Mouse (Mus musculus) liver, embryonic 13.5 days (tissue): ENCODE measurements at regions not wholly inside any gene's neighbourhood (a gene's known extent, or its start where the extent isn't known, plus 50 kb on each side); places are given as distances from the start of the nearest gene placed in this dataset.

ENCODE experiments used
- ATAC-seq: fragments of 200-750 bp; cut with Nextera tagmentation; 2 replicates; pipeline ENCODE4 v1.8.0; 2017; ENCODE audit warnings: low read depth, mild to moderate bottlenecking, moderate number of reproducible peaks, moderate library complexity
- DNase-seq: peaks from one replicate; pipeline ENCODE4 v3.0.0; 2022
- H3K27ac ChIP-seq: fragments of 300-500 bp; sonication (generic); 2 replicates; pipeline ENCODE4 v1.5.1; 2015; ENCODE audit warnings: moderate library complexity, mild to moderate bottlenecking, inconsistent platforms
- H3K27me3 ChIP-seq: fragments of 300-500 bp; sonication (generic); 2 replicates; pipeline ENCODE4 v1.6.1; 2015; ENCODE audit warnings: mild to moderate bottlenecking, inconsistent platforms
- H3K36me3 ChIP-seq: fragments of 300-500 bp; sonication (generic); 2 replicates; pipeline ENCODE4 v1.6.1; 2015; ENCODE audit warnings: mild to moderate bottlenecking, inconsistent platforms
- H3K4me1 ChIP-seq: fragments of 300-500 bp; sonication (generic); replicated peaks from 2 replicates; pipeline ENCODE4 v1.6.1; 2015; ENCODE audit warnings: inconsistent platforms
- H3K4me2 ChIP-seq: fragments of 300-500 bp; sonication (generic); 2 replicates; pipeline ENCODE4 v1.6.1; 2015; ENCODE audit warnings: inconsistent platforms, mild to moderate bottlenecking, moderate library complexity
- H3K4me3 ChIP-seq: fragments of 300-500 bp; sonication (generic); replicated peaks from 2 replicates; pipeline ENCODE4 v1.5.1; 2015; ENCODE audit warnings: mild to moderate bottlenecking, inconsistent platforms
- H3K9ac ChIP-seq: fragments of 300-500 bp; sonication (generic); 2 replicates; pipeline ENCODE4 v1.6.1; 2015; ENCODE audit warnings: mild to moderate bottlenecking, inconsistent platforms
- H3K9me3 ChIP-seq: fragments of 300-500 bp; sonication (generic); replicated peaks from 2 replicates; pipeline ENCODE4 v1.6.1; 2016; ENCODE audit warnings: inconsistent platforms
- WGBS: fragments of 180-500 bp; shearing (Covaris S2); methylation state at CpG from one replicate; pipeline ENCODE4 v1.1.7; 2015; ENCODE audit not compliant: insufficient replicate concordance; 5-methylcytosine and 5-hydroxymethylcytosine counted together

GRCm38 (mm10) chr8:103273476-103273875 is 488.0 kb upstream of the Cdh11 start:
- no peaks in the 10 kb centered on the region for H3K9me3 ChIP-seq
- no peak for ATAC-seq
- H3K9ac ChIP-seq: no peak overlapping the region
- DNase-seq: no peak
- no peak overlapping the region for H3K4me3 ChIP-seq
- H3K36me3 ChIP-seq: no peaks in the 10 kb centered on the region
- no peak overlapping the region for H3K4me2 ChIP-seq
- 59% methylated on average over 2 of the region's 2 CpGs for WGBS
- H3K27me3 ChIP-seq: no peaks in the 10 kb centered on the region
- H3K4me1 ChIP-seq: no peaks in the 10 kb centered on the region
- no peak overlapping the region for H3K27ac ChIP-seq

DNA sequence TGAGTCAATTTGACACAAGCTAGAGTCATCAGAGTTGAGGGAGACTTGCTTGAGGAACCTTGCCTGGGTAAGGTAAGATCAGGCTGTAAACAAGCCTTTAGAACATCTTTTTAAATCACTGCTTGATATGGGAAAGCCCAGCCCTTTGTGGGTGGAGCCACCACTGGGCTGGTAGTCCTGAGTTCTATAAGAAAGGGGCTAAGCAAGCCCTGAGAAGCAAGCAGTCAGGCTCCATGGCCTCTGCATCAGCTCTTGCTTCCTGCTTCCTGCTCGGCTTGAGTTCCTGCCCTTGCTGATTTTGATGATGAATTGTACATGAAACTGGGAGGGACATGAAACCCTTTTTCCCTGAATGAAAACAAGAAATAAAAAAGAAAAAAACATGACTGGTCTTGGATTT is 496.4 kb upstream of the Cdh11 start:
- Histone ChIP-seq H3K36me3 (no peaks in the 10 kb centered on the region), H3K27ac (no peak overlapping the region), H3K9me3 (no peaks in the 10 kb centered on the region), H3K4me3 (no peak overlapping the region), H3K4me1 (no peaks in the 10 kb centered on the region), H3K4me2 (no peak overlapping the region), H3K27me3 (no peaks in the 10 kb centered on the region), H3K9ac (no peak overlapping the region)
- DNase-seq (no peak), ATAC-seq (no peak)
- 15% methylated on average over 1 of the region's 1 CpGs for WGBS

GRCm38 (mm10) chr8:103288561-103288974 is 503.1 kb upstream of the Cdh11 start:
- no peaks in the 10 kb centered on the region for H3K4me1 ChIP-seq
- no peak overlapping the region for H3K4me2 ChIP-seq
- no peaks in the 10 kb centered on the region for H3K27me3 ChIP-seq
- no peaks in the 10 kb centered on the region for H3K36me3 ChIP-seq
- no peak overlapping the region for H3K4me3 ChIP-seq
- WGBS: 78% methylated on average over 12 of the region's 12 CpGs
- H3K9me3 ChIP-seq: no peaks in the 10 kb centered on the region
- ATAC-seq (no peak), DNase-seq (no peak)
- H3K27ac ChIP-seq: no peak overlapping the region
- no peak overlapping the region for H3K9ac ChIP-seq

GRCm38 (mm10) chr8:103292896-103293295 is 507.5 kb upstream of the Cdh11 start:
- H3K9me3 ChIP-seq: no peaks in the 10 kb centered on the region
- 61% methylated on average over 2 of the region's 2 CpGs for WGBS

DNA sequence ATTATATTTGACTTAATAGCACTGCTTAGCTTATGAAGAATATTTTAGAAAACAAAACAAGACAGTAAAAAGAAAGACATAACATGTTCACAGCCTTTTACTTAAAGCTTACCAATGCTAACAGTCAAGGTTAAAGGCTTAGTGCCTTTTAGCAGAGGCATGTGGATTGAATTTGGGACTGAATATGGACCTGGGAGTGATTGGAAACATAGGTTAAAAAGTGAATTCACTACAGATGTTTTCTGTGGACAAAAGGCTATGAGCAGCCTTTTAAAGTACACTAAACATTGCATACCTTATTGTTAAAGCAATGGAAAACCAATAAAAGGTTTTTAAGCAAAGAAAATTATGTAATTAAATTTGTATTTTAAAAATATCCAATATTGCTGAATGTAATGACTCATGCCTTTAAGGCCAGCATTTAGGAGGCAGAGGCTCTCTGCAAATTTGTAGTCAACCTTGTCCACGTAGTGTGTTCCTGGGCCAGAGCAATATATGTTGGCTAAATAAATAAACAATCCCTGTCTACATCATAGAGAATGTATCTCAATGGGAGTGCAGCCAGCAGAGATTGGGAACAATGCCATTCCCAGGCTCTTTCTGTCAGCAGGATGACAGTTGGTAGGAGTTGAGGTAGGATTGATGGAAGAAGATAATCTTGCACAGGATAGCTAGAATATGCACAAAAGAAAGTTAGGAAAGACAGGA is 521.2 kb upstream of the Cdh11 start:
- ATAC-seq (no peak), DNase-seq (no peak)
- Histone ChIP-seq H3K9ac (no peak overlapping the region), H3K4me2 (no peak overlapping the region), H3K27ac (no peak overlapping the region), H3K27me3 (no peaks in the 10 kb centered on the region), H3K9me3 (no peaks in the 10 kb centered on the region), H3K4me1 (no peaks in the 10 kb centered on the region), H3K36me3 (no peaks in the 10 kb centered on the region), H3K4me3 (no peak overlapping the region)
- WGBS: 36% methylated on average over 1 of the region's 1 CpGs

More at GRCm38 (mm10) chr8:103292896-103293295, 507.5 kb upstream of the Cdh11 start:
- no peak overlapping the region for H3K27ac ChIP-seq
- H3K36me3 ChIP-seq: no peaks in the 10 kb centered on the region
- H3K4me2 ChIP-seq: no peak overlapping the region
- H3K4me3 ChIP-seq: no peak overlapping the region
- ATAC-seq (no peak), DNase-seq (no peak)
- H3K9ac ChIP-seq: no peak overlapping the region
- H3K4me1 ChIP-seq: no peaks in the 10 kb centered on the region
- no peaks in the 10 kb centered on the region for H3K27me3 ChIP-seq

GRCm38 (mm10) chr8:103313576-103313975 is 528.1 kb upstream of the Cdh11 start:
- Histone ChIP-seq H3K4me3 (no peak overlapping the region), H3K27me3 (no peaks in the 10 kb centered on the region), H3K36me3 (no peaks in the 10 kb centered on the region), H3K4me1 (no peaks in the 10 kb centered on the region), H3K27ac (no peak overlapping the region), H3K9ac (no peak overlapping the region), H3K9me3 (no peaks in the 10 kb centered on the region), H3K4me2 (no peak overlapping the region)
- WGBS: 33% methylated on average over 1 of the region's 1 CpGs
- no peak for DNase-seq
- no peak for ATAC-seq

GRCm38 (mm10) chr8:103314279-103315022 is 529.0 kb upstream of the Cdh11 start:
- H3K27me3 ChIP-seq: no peaks in the 10 kb centered on the region
- H3K9ac ChIP-seq: no peak overlapping the region
- H3K9me3 ChIP-seq: no peaks in the 10 kb centered on the region
- WGBS: 19% methylated on average over 1 of the region's 1 CpGs
- H3K27ac ChIP-seq: no peak overlapping the region
- no peak overlapping the region for H3K4me2 ChIP-seq
- no peak overlapping the region for H3K4me3 ChIP-seq
- H3K4me1 ChIP-seq: no peaks in the 10 kb centered on the region
- DNase-seq (no peak), ATAC-seq (no peak)
- no peaks in the 10 kb centered on the region for H3K36me3 ChIP-seq

- Histone ChIP-seq H3K4me3 (no peak overlapping the region), H3K9me3 (no peaks in the 10 kb centered on the region), H3K4me2 (no peak overlapping the region), H3K27ac (no peak overlapping the region), H3K36me3 (no peaks in the 10 kb centered on the region), H3K9ac (no peak overlapping the region), H3K27me3 (no peaks in the 10 kb centered on the region), H3K4me1 (no peaks in the 10 kb centered on the region)
- DNase-seq (no peak), ATAC-seq (no peak)
- 70% methylated on average over 1 of the region's 1 CpGs for WGBS
Measured at GRCm38 (mm10) chr8:103315742-103316141, 530.3 kb upstream of the Cdh11 start.

- no peak for ATAC-seq
- H3K27me3 ChIP-seq: no peaks in the 10 kb centered on the region
- H3K36me3 ChIP-seq: no peaks in the 10 kb centered on the region
- 42% methylated on average over 5 of the region's 5 CpGs for WGBS
- no peak overlapping the region for H3K9ac ChIP-seq
- H3K4me1 ChIP-seq: no peaks in the 10 kb centered on the region
- no peaks in the 10 kb centered on the region for H3K9me3 ChIP-seq
- no peak overlapping the region for H3K4me2 ChIP-seq
- H3K27ac ChIP-seq: no peak overlapping the region
- no peak for DNase-seq
- no peak overlapping the region for H3K4me3 ChIP-seq
Measured at GRCm38 (mm10) chr8:103316691-103317091, 531.2 kb upstream of the Cdh11 start.

- H3K4me3 ChIP-seq: no peak overlapping the region
- 58% methylated on average over 2 of the region's 2 CpGs for WGBS
- H3K36me3 ChIP-seq: no peaks in the 10 kb centered on the region
- no peak overlapping the region for H3K9ac ChIP-seq
- no peak for DNase-seq
- H3K27me3 ChIP-seq: no peaks in the 10 kb centered on the region
- no peak for ATAC-seq
- H3K4me1 ChIP-seq: no peaks in the 10 kb centered on the region
- no peak overlapping the region for H3K4me2 ChIP-seq
- H3K9me3 ChIP-seq: no peaks in the 10 kb centered on the region
- no peak overlapping the region for H3K27ac ChIP-seq
Measured at GRCm38 (mm10) chr8:103317149-103317725, 531.8 kb upstream of the Cdh11 start.

GRCm38 (mm10) chr8:103324016-103324665 is 538.7 kb upstream of the Cdh11 start:
- Histone ChIP-seq H3K27me3 (no peaks in the 10 kb centered on the region), H3K4me1 (no peaks in the 10 kb centered on the region), H3K9me3 (no peaks in the 10 kb centered on the region), H3K27ac (no peak overlapping the region), H3K9ac (no peak overlapping the region), H3K4me3 (no peak overlapping the region), H3K36me3 (no peaks in the 10 kb centered on the region), H3K4me2 (no peak overlapping the region)
- ATAC-seq (no peak), DNase-seq (no peak)
